Mouse (Mus musculus) midbrain, postnatal 0 days (tissue): ENCODE measurements at regions not wholly inside any gene's neighbourhood (a gene's known extent, or its start where the extent isn't known, plus 50 kb on each side); places are given as distances from the start of the nearest gene placed in this dataset.

Experiments used
- ATAC-seq: fragments of 200-750 bp; cut with Nextera tagmentation; 2 replicates; pipeline ENCODE4 v1.8.0; 2017; ENCODE audit warnings: moderate number of reproducible peaks, mild to moderate bottlenecking, moderate TSS enrichment, moderate library complexity; ENCODE audit not compliant: low FRiP score
- DNase-seq: peaks from one replicate; pipeline ENCODE4 v3.0.0-alpha.2; 2015; ENCODE audit warnings: low spot score
- H3K27ac ChIP-seq: fragments of 300-500 bp; sonication (generic); 2 replicates; pipeline ENCODE4 v1.5.1; 2014; ENCODE audit warnings: low read depth, mild to moderate bottlenecking, low read length, mixed read lengths
- H3K27me3 ChIP-seq: fragments of 300-500 bp; sonication (generic); 2 replicates; pipeline ENCODE4 v1.6.1; 2014; ENCODE audit warnings: low read length, control low read depth, mixed read lengths; ENCODE audit not compliant: insufficient read depth
- H3K36me3 ChIP-seq: fragments of 300-500 bp; sonication (generic); 2 replicates; pipeline ENCODE4 v1.6.1; 2014; ENCODE audit warnings: low read length, control low read depth, mixed read lengths; ENCODE audit not compliant: insufficient read depth
- H3K4me1 ChIP-seq: fragments of 300-500 bp; sonication (generic); 2 replicates; pipeline ENCODE4 v1.6.1; 2014; ENCODE audit warnings: mild to moderate bottlenecking, control low read depth, antibody characterized with exemption, low read length, mixed read lengths; ENCODE audit not compliant: insufficient read depth
- H3K4me2 ChIP-seq: fragments of 300-500 bp; sonication (generic); 2 replicates; pipeline ENCODE4 v1.6.1; 2014; ENCODE audit warnings: low read depth, mild to moderate bottlenecking, low read length, mixed read lengths; ENCODE audit not compliant: poor library complexity, severe bottlenecking
- H3K4me3 ChIP-seq: fragments of 300-500 bp; sonication (generic); 2 replicates; pipeline ENCODE4 v1.5.1; 2014; ENCODE audit warnings: low read depth, mild to moderate bottlenecking, low read length, moderate library complexity
- H3K9ac ChIP-seq: fragments of 300-500 bp; sonication (generic); replicated peaks from 2 replicates; pipeline ENCODE4 v1.6.1; 2014; ENCODE audit warnings: mild to moderate bottlenecking, low read length, moderate library complexity, mixed read lengths; ENCODE audit not compliant: poor library complexity, severe bottlenecking
- H3K9me3 ChIP-seq: fragments of 300-500 bp; sonication (generic); 2 replicates; pipeline ENCODE4 v1.6.1; 2016; ENCODE audit warnings: low read length, control low read depth
- CTCF ChIP-seq: IDR thresholded peaks from 2 replicates; pipeline ENCODE4 v1.5.1; 2016; ENCODE audit warnings: antibody characterized with exemption, mild to moderate bottlenecking
- WGBS: fragments of 180-500 bp; shearing (Covaris S2); extraction: QIAGEN DNeasy Blood & Tissue Kit; methylation state at CpG from one replicate; pipeline ENCODE4 v1.1.7; 2014; 5-methylcytosine and 5-hydroxymethylcytosine counted together

GRCm38 (mm10) chr3:52797801-52798200 is 219.2 kb downstream of the Cog6 start:
- no peak for DNase-seq
- Histone ChIP-seq H3K27ac (no peak overlapping the region), H3K4me1 (no peaks in the 10 kb centered on the region), H3K9ac (no peak overlapping the region), H3K36me3 (no peaks in the 10 kb centered on the region), H3K9me3 (no peaks in the 10 kb centered on the region), H3K4me3 (no peak overlapping the region), H3K27me3 (no peaks in the 10 kb centered on the region), H3K4me2 (no peak overlapping the region)
- TF ChIP-seq CTCF = no peak
- no peak for ATAC-seq
- 42% methylated on average over 6 of the region's 6 CpGs for WGBS

GRCm38 (mm10) chr3:52797164-52797563 is 219.9 kb downstream of the Cog6 start:
- no peaks in the 10 kb centered on the region for H3K27me3 ChIP-seq
- ATAC-seq = no peak
- H3K27ac ChIP-seq = no peak overlapping the region
- no peak for TF ChIP-seq CTCF
- WGBS = 89% methylated on average over 4 of the region's 4 CpGs
- no peaks in the 10 kb centered on the region for H3K9me3 ChIP-seq
- H3K4me1 ChIP-seq = no peaks in the 10 kb centered on the region
- no peak overlapping the region for H3K4me2 ChIP-seq
- no peaks in the 10 kb centered on the region for H3K36me3 ChIP-seq
- H3K9ac ChIP-seq = no peak overlapping the region
- DNase-seq = no peak
- H3K4me3 ChIP-seq = no peak overlapping the region

- H3K4me2 ChIP-seq = no peak overlapping the region
- no peaks in the 10 kb centered on the region for H3K4me1 ChIP-seq
- DNase-seq (no peak), ATAC-seq (no peak)
- TF ChIP-seq CTCF = no peak
- no peaks in the 10 kb centered on the region for H3K36me3 ChIP-seq
- no peak overlapping the region for H3K9ac ChIP-seq
- 66% methylated on average over 3 of the region's 3 CpGs for WGBS
- H3K27ac ChIP-seq = no peak overlapping the region
- no peak overlapping the region for H3K4me3 ChIP-seq
- no peaks in the 10 kb centered on the region for H3K9me3 ChIP-seq
- no peaks in the 10 kb centered on the region for H3K27me3 ChIP-seq
Observed at GRCm38 (mm10) chr3:52794218-52794617, 222.8 kb downstream of the Cog6 start.

GRCm38 (mm10) chr3:52792801-52793200 is 224.2 kb downstream of the Cog6 start:
- H3K4me2 ChIP-seq = no peak overlapping the region
- 92% methylated on average over 3 of the region's 3 CpGs for WGBS
- no peaks in the 10 kb centered on the region for H3K4me1 ChIP-seq
- DNase-seq = no peak
- no peak for TF ChIP-seq CTCF
- no peak overlapping the region for H3K27ac ChIP-seq
- no peak overlapping the region for H3K4me3 ChIP-seq
- H3K27me3 ChIP-seq = no peaks in the 10 kb centered on the region
- no peaks in the 10 kb centered on the region for H3K36me3 ChIP-seq
- H3K9me3 ChIP-seq = no peaks in the 10 kb centered on the region
- no peak for ATAC-seq
- no peak overlapping the region for H3K9ac ChIP-seq

GRCm38 (mm10) chr3:52792121-52792520 is 224.9 kb downstream of the Cog6 start:
- Histone ChIP-seq H3K36me3 (no peaks in the 10 kb centered on the region), H3K27ac (no peak overlapping the region), H3K9ac (no peak overlapping the region), H3K9me3 (no peaks in the 10 kb centered on the region), H3K4me3 (no peak overlapping the region), H3K27me3 (no peaks in the 10 kb centered on the region), H3K4me2 (no peak overlapping the region), H3K4me1 (no peaks in the 10 kb centered on the region)
- ATAC-seq = no peak
- no peak for DNase-seq
- TF ChIP-seq CTCF = no peak
- WGBS = 41% methylated on average over 5 of the region's 5 CpGs

GRCm38 (mm10) chr3:52790942-52791341 is 226.1 kb downstream of the Cog6 start:
- DNase-seq (no peak), ATAC-seq (no peak)
- WGBS = 97% methylated on average over 2 of the region's 2 CpGs
- Histone ChIP-seq H3K27me3 (no peaks in the 10 kb centered on the region), H3K27ac (no peak overlapping the region), H3K4me2 (no peak overlapping the region), H3K9me3 (no peaks in the 10 kb centered on the region), H3K4me3 (no peak overlapping the region), H3K9ac (no peak overlapping the region), H3K4me1 (no peaks in the 10 kb centered on the region), H3K36me3 (no peaks in the 10 kb centered on the region)
- no peak for TF ChIP-seq CTCF
